Comparison of ENCODE assay signal across 7 mouse cellular contexts in genomic region chr11:53307558-53308065, GRCm38 (mm10). TPM values are rescaled to one million over a fixed set of nuclear protein-coding genes. Genes with fewer than 3 reads are reported as not detected.
DNase-seq lines count a peak whose midpoint lies in the region; ATAC-seq lines count a peak whose summit lies in the region.

No protein-coding gene starts in this region.

- H3K36me3 ChIP-seq in embryonic facial prominence, embryonic 15.5 days: no peaks in the 10 kb centered on the region

- H3K4me1 ChIP-seq in embryonic facial prominence, embryonic 15.5 days: peaks cover 20% of the 10 kb centered on the region

- no peak overlapping the region for H3K4me2 ChIP-seq in embryonic facial prominence, embryonic 15.5 days (replicated peaks)

- no peaks in the 10 kb centered on the region for H3K9me3 ChIP-seq in embryonic facial prominence, embryonic 15.5 days (replicated peaks)

- no peak overlapping the region for H3K4me3 ChIP-seq in embryonic facial prominence, embryonic 15.5 days (replicated peaks)

- ATAC-seq in embryonic facial prominence, embryonic 15.5 days (ENCODE audit: insufficient number of reproducible peaks, low FRiP score, low TSS enrichment, low read depth): no peak

- peak; percentile 46 for DNase-seq in adrenal gland, postnatal 10 days
- peak; percentile 28 for DNase-seq in kidney, adult 18-20 months
- DNase-seq in lung, postnatal 36 days: peak; percentile 85
- no peak for DNase-seq in left cerebral cortex, adult 11 months (ENCODE audit: low spot score)
- DNase-seq in cerebellum, postnatal 25 days: no peak
- DNase-seq in layer of hippocampus, adult 8-10 months (ENCODE audit: low spot score in 2 of 2): no peak

- H3K27ac ChIP-seq in embryonic facial prominence, embryonic 15.5 days (replicated peaks): peak overlapping the region; percentile 79

- WGBS in embryonic facial prominence, embryonic 15.5 days: 60% methylated on average over 10 of the region's 10 CpGs

- H3K27me3 ChIP-seq in embryonic facial prominence, embryonic 15.5 days: no peaks in the 10 kb centered on the region

- no peak overlapping the region for H3K9ac ChIP-seq in embryonic facial prominence, embryonic 15.5 days

RNA-seq across cellular contexts. Expression of gene Hspa4, which starts 7.4 kb away (rescaled TPM):
- total RNA-seq in adrenal gland, postnatal 10 days (2021): 100 to 1,000 TPM; 146 to 151 TPM
- polyA plus RNA-seq in embryonic facial prominence, embryonic 15.5 days (2015; fragmentation: Nextera tagmentation; extraction: Ambion mirVana): 63.9 and 71.9 TPM in 2 replicates
- 100 to 1,000 TPM; 148 to 190 (median 168) TPM for total RNA-seq in layer of hippocampus, adult 8-10 months (2022)

RNA-seq across cellular contexts. Expression of gene Zcchc10, which starts 16.9 kb away (rescaled TPM):
- 10 to 100 TPM; 11.2 to 11.4 TPM for total RNA-seq in adrenal gland, postnatal 10 days (2021)
- polyA plus RNA-seq in embryonic facial prominence, embryonic 15.5 days (2015; fragmentation: Nextera tagmentation; extraction: Ambion mirVana): 16.3 and 16.7 TPM in 2 replicates
- total RNA-seq in layer of hippocampus, adult 8-10 months (2022): 10 to 100 TPM in 2 of 4 experiments, 1 to 10 TPM in 2; 9.6 to 17.5 (median 11.0) TPM

RNA-seq across cellular contexts. Expression of gene Aff4, which starts 43.0 kb away (rescaled TPM):
- 100 to 1,000 TPM; 142 to 154 TPM for total RNA-seq in adrenal gland, postnatal 10 days (2021)
- polyA plus RNA-seq in embryonic facial prominence, embryonic 15.5 days (2015; fragmentation: Nextera tagmentation; extraction: Ambion mirVana): 43.1 and 50.3 TPM in 2 replicates
- 100 to 1,000 TPM; 195 to 259 (median 219) TPM for total RNA-seq in layer of hippocampus, adult 8-10 months (2022)

Comparison
In these comparisons a context has a peak if more than half of its experiments do, and no peak if none do; other contexts are left out.
1. DNase-seq: peak in adrenal gland, postnatal 10 days (single experiment), kidney, adult 18-20 months (single experiment) and lung, postnatal 36 days (single experiment); none in left cerebral cortex, adult 11 months (single experiment), cerebellum, postnatal 25 days (0 of 2) and layer of hippocampus, adult 8-10 months (0 of 2).